Mouse (Mus musculus) megakaryocyte progenitor cell, adult 5-6 weeks (primary cell): ENCODE measurements around the gene Mrc2. TPM values are rescaled to one million over a fixed set of nuclear protein-coding genes. Genes with fewer than 3 reads are reported as not detected.

Experiments used
- ATAC-seq: replicated peaks from 2 replicates; pipeline ENCODE4 v1.8.0; 2016; ENCODE audit warnings: mild to moderate bottlenecking, moderate TSS enrichment, inconsistent platforms; ENCODE audit not compliant: poor library complexity
- total RNA-seq, 2 experiments: library from RNA; stranded (forward) in 1 of 2; stranded (reverse) in 1 of 2; fragments of 157-497, 149-512 nt in 1 of 2; fragments of 200-1000 nt in 1 of 2; gene quantifications; 2 replicates each; pipeline versions ENCODE4 v1.2.3 to v1.2.4; 2015 to 2017

Gene Mrc2
- total RNA-seq, 2 experiments from 2014 or later = not detected

- ATAC-seq = peak; percentile 39; the same call in 1 of the 2 replicates
Measured at GRCm38 (mm10) chr11:105374526-105375175, 82.2 kb downstream of the Mrc2 start.

GRCm38 (mm10) chr11:105375821-105376235, 83.4 kb downstream of the Mrc2 start:
- ATAC-seq = no peak

GRCm38 (mm10) chr11:105385266-105385665, 92.8 kb downstream of the Mrc2 start:
- ATAC-seq = no peak

GRCm38 (mm10) chr11:105388636-105389035, 96.2 kb downstream of the Mrc2 start:
- ATAC-seq = no peak

- no peak for ATAC-seq
Measured at GRCm38 (mm10) chr11:105390290-105390689, 97.8 kb downstream of the Mrc2 start.

Other genes with a start within 250 kb of the Mrc2 start
- gene Efcab3, start 229.1 kb upstream of the Mrc2 start, total RNA-seq (2015) = not detected in 2 replicates
- gene Efcab3, start 229.1 kb upstream of the Mrc2 start, total RNA-seq (2017) = not detected in 2 replicates
- gene Mettl2, start 166.2 kb upstream of the Mrc2 start, total RNA-seq (2015) = 16.4 and 18.8 TPM in 2 replicates
- 29.1 and 30.6 TPM in 2 replicates for gene Mettl2, start 166.2 kb upstream of the Mrc2 start, total RNA-seq (2017)
- gene Gm10842, start 145.8 kb upstream of the Mrc2 start, total RNA-seq (2015) = not detected in 2 replicates
- gene Gm10842, start 145.8 kb upstream of the Mrc2 start, total RNA-seq (2017) = not detected in 2 replicates
- gene Tlk2, start 113.8 kb upstream of the Mrc2 start, total RNA-seq (2015) = 45.0 and 53.0 TPM in 2 replicates
- 58.3 and 73.3 TPM in 2 replicates for gene Tlk2, start 113.8 kb upstream of the Mrc2 start, total RNA-seq (2017)
- gene March10, start 164.1 kb downstream of the Mrc2 start, total RNA-seq (2015) = not detected in 2 replicates
- not detected in 2 replicates for gene March10, start 164.1 kb downstream of the Mrc2 start, total RNA-seq (2017)